Mouse (Mus musculus): ENCODE measurements around the gene Grhpr. TPM values are rescaled to one million over a fixed set of nuclear protein-coding genes. Genes with fewer than 3 reads are reported as not detected.
A peak's percentile ranks its signal among the peaks of the same experiment; 100 is the strongest.
"Not testable (repeated sequence)": the region's sequence is repeated elsewhere in the genome, so short reads cannot be mapped to it uniquely, and the experiment has no call there.

Gene Grhpr
- total and polyA plus RNA-seq, 2 experiments from 2014 or later = 18.2 to 31.1 TPM

- H3K4me3 ChIP-seq (ENCODE audit: low read depth, low read length) = no peak overlapping the region
- H3K4me2 ChIP-seq (ENCODE audit: low read depth, low read length, poor library complexity, severe bottlenecking) = no peak overlapping the region
- ATAC-seq (ENCODE audit: low FRiP score) = no peak
- peaks cover 61% of the 10 kb centered on the region for H3K36me3 ChIP-seq (ENCODE audit: insufficient read depth, low read length)
- no peak for TF ChIP-seq CTCF (IDR thresholded peaks at IDR 0.05)
- no peak overlapping the region for H3K27ac ChIP-seq (ENCODE audit: low read depth, low read length)
- no peaks in the 10 kb centered on the region for H3K4me1 ChIP-seq (ENCODE audit: insufficient read depth, low read length)
- no peak for DNase-seq (ENCODE audit: low spot score)
- WGBS = 94% methylated on average over 13 of the region's 13 CpGs
- H3K9me3 ChIP-seq (ENCODE audit: low read length) = no peaks in the 10 kb centered on the region
- no peak overlapping the region for H3K9ac ChIP-seq (replicated peaks; ENCODE audit: low read length, poor library complexity, severe bottlenecking)
- H3K27me3 ChIP-seq (ENCODE audit: insufficient read depth, low read length) = no peaks in the 10 kb centered on the region
Observed at GRCm38 (mm10) chr4:45037455-45038410, 56.5 kb downstream of the Grhpr start.

- not testable (repeated sequence) for H3K4me3 ChIP-seq (ENCODE audit: low read depth, low read length); H3K9ac ChIP-seq (replicated peaks; ENCODE audit: low read length, poor library complexity, severe bottlenecking); DNase-seq (ENCODE audit: low spot score); H3K9me3 ChIP-seq (ENCODE audit: low read length); H3K4me2 ChIP-seq (ENCODE audit: low read depth, low read length, poor library complexity, severe bottlenecking); H3K27ac ChIP-seq (ENCODE audit: low read depth, low read length); ATAC-seq (ENCODE audit: low FRiP score); H3K27me3 ChIP-seq (ENCODE audit: insufficient read depth, low read length); H3K4me1 ChIP-seq (ENCODE audit: insufficient read depth, low read length)
- H3K36me3 ChIP-seq (ENCODE audit: insufficient read depth, low read length) = peaks cover 59% of the 10 kb centered on the region
- 55% methylated on average over 8 of the region's 8 CpGs for WGBS
- TF ChIP-seq CTCF (IDR thresholded peaks at IDR 0.05) = peak; percentile 43
Observed at GRCm38 (mm10) chr4:45038879-45039278, 57.7 kb downstream of the Grhpr start.

- ATAC-seq (ENCODE audit: low FRiP score); H3K4me3 ChIP-seq (ENCODE audit: low read depth, low read length); DNase-seq (ENCODE audit: low spot score); H3K4me2 ChIP-seq (ENCODE audit: low read depth, low read length, poor library complexity, severe bottlenecking); H3K9ac ChIP-seq (replicated peaks; ENCODE audit: low read length, poor library complexity, severe bottlenecking); H3K27me3 ChIP-seq (ENCODE audit: insufficient read depth, low read length); H3K4me1 ChIP-seq (ENCODE audit: insufficient read depth, low read length); H3K9me3 ChIP-seq (ENCODE audit: low read length); H3K27ac ChIP-seq (ENCODE audit: low read depth, low read length): not testable (repeated sequence)
- peaks cover 61% of the 10 kb centered on the region for H3K36me3 ChIP-seq (ENCODE audit: insufficient read depth, low read length)
- WGBS = 94% methylated on average over 7 of the region's 7 CpGs
Observed at GRCm38 (mm10) chr4:45039546-45039945, 58.4 kb downstream of the Grhpr start.

Other genes with a start within 250 kb of the Grhpr start
- 17.3 and 23.5 TPM in 2 replicates for gene Zcchc7, start 225.5 kb upstream of the Grhpr start, total RNA-seq (2014; rRNA removed)
- gene Zcchc7, start 225.5 kb upstream of the Grhpr start, polyA plus RNA-seq (2015; fragmentation: Nextera tagmentation; extraction: Ambion mirVana) = 25.5 and 34.5 TPM in 2 replicates
- gene Zbtb5, start 31.0 kb downstream of the Grhpr start, total RNA-seq (2014; rRNA removed) = 57.3 and 57.6 TPM in 2 replicates
- gene Zbtb5, start 31.0 kb downstream of the Grhpr start, polyA plus RNA-seq (2015; fragmentation: Nextera tagmentation; extraction: Ambion mirVana) = 34.4 and 35.9 TPM in 2 replicates
- 12.0 and 17.2 TPM in 2 replicates for gene Polr1e, start 37.2 kb downstream of the Grhpr start, total RNA-seq (2014; rRNA removed)
- gene Polr1e, start 37.2 kb downstream of the Grhpr start, polyA plus RNA-seq (2015; fragmentation: Nextera tagmentation; extraction: Ambion mirVana) = 21.0 and 22.1 TPM in 2 replicates
- gene Fbxo10, start 103.2 kb downstream of the Grhpr start, total RNA-seq (2014; rRNA removed) = 22.1 and 24.6 TPM in 2 replicates
- 13.7 and 14.6 TPM in 2 replicates for gene Fbxo10, start 103.2 kb downstream of the Grhpr start, polyA plus RNA-seq (2015; fragmentation: Nextera tagmentation; extraction: Ambion mirVana)
- 109 and 128 TPM in 2 replicates for gene Tomm5, start 126.7 kb downstream of the Grhpr start, total RNA-seq (2014; rRNA removed)
- gene Tomm5, start 126.7 kb downstream of the Grhpr start, polyA plus RNA-seq (2015; fragmentation: Nextera tagmentation; extraction: Ambion mirVana) = 194 and 204 TPM in 2 replicates
- 5.9 and 9.6 TPM in 2 replicates for gene Frmpd1, start 203.5 kb downstream of the Grhpr start, total RNA-seq (2014; rRNA removed)
- 3.0 and 3.2 TPM in 2 replicates for gene Frmpd1, start 203.5 kb downstream of the Grhpr start, polyA plus RNA-seq (2015; fragmentation: Nextera tagmentation; extraction: Ambion mirVana)

Data from midbrain, postnatal 0 days (tissue).